Mouse (Mus musculus) G1E (cell line): ENCODE measurements at regions not wholly inside any gene's neighbourhood (a gene's known extent, or its start where the extent isn't known, plus 50 kb on each side); places are given as distances from the start of the nearest gene placed in this dataset.

Experiments
- CTCF ChIP-seq: IDR thresholded peaks from 2 replicates; pipeline ENCODE4 v1.5.1; 2012; ENCODE audit warnings: low read depth, low read length, inconsistent platforms, mixed read lengths
- GATA1 ChIP-seq: IDR thresholded peaks from 2 replicates; pipeline ENCODE4 v1.6.1; 2012; ENCODE audit warnings: borderline replicate concordance, low read length, inconsistent platforms, mixed read lengths
- POLR2AphosphoS5 ChIP-seq: IDR thresholded peaks from 2 replicates; pipeline ENCODE4 v1.6.1; 2012; ENCODE audit warnings: low read depth, low read length, inconsistent platforms; ENCODE audit not compliant: insufficient replicate concordance
- TAL1 ChIP-seq: conservative IDR thresholded peaks from 2 replicates; pipeline ENCODE4 v1.6.1; 2012; ENCODE audit warnings: low read depth, low read length, inconsistent platforms, mixed read lengths

- no peak for TF ChIP-seq CTCF
- TF ChIP-seq GATA1, result no peak
- no peak for TF ChIP-seq POLR2AphosphoS5
- TF ChIP-seq TAL1, result no peak
Measured at GRCm38 (mm10) chr5:12301833-12302808, 81.1 kb upstream of the Sema3d start.
